Mouse (Mus musculus): ENCODE data around the gene Fam83c.

Gene Fam83c

DNA sequence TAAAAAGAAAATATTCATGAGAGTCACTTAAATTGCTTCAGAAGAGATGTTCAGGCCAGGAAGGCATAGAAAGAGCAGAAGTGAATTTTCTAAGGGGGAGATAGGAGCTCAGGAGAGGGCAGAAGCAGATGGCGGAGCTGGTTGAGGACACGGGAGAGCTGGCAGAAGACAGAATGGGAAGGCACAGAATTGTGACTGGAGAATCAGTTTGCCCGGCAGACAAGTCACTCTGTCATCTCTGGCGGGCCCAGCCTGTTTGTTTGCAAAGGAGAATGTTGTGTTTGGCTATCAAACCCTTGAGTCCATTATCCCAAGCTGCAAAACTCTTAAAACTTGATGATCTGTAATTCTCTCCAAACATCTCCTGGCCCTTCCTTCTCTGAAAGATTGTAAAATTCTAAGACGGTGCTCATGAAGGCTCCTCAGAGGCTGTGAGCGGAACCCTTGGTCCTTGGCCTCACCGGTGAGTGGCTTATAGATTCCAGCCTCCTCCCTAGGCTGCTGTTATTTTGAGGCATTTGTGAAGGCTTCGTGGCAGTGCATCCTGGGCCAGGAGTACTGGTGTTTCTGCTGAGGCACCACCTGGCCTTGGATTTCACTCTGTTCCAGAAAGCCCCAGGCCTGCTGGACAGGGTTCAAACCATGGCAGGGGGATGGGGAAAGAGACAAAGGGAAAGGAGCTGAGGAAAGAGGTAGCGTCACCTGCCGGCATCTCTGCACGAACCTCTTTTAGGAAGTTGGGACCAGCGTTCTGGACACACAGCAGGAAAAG lies 39.8 kb downstream of the Fam83c start:
- DNase-seq = no peak

DNA sequence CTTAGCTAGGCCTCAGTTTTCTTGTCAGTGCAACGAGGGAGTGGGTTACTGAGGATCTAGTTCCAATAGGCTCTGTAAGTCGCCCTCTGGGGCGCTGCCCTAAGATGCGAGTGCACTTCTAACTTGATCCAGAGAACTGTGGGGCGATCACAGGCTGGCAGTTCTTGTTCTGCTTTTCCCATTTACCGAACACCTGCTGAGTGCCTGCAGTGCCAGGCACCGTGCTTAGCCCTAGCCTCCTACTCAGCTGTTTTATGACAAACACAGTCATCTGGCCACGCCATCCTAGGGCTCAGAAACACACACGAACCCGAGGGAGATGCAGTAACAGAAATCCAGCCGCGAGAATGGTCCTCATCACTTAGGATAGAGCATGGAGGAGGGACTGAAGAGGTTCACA lies 41.8 kb downstream of the Fam83c start:
- no peak for DNase-seq

DNA sequence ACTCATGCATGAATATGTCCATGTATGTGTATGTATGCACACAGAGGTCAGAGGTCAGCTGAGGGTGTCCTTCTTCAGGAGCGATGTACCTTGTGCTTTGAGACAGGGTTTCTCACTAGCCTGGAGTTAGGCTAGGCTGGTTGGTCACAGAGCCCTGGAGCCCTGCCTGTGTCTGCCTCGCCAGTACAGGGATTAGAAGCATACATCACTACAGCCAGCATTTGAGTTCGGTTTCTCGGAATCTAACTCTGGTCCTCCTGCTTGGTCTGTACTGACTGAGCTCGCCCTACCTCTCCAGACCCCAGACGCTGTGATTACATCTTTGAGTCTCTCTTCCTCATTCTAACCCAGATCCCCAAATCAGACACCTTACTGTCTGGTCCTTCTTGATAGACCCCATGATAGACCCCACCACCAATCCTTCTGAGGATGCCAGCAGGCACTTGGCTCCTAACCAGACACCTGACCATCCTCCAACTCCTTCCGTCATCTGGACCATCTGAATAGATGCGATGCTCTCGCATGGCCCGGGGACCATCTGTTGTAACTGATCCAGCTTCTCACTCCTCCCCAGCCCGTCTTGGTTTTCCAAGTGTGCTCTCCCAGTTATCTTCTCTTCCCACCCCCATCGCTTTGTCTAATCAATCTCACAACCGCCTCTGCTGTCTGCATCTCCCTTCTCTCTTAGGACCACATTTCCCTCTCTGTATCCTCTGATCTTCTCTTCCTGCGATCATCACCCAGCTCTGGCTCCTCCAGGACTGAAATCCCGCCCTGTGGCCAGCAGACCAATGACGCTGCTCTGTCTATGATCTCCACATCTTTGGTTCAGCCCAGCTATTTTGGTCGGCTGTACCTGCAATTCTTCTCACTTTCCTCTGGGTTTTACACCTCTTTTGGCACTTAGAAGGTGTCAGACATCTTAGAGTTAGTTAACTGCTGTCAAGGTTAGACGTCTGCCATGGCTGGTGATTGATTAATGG lies 46.4 kb downstream of the Fam83c start:
- no peak for DNase-seq

DNA sequence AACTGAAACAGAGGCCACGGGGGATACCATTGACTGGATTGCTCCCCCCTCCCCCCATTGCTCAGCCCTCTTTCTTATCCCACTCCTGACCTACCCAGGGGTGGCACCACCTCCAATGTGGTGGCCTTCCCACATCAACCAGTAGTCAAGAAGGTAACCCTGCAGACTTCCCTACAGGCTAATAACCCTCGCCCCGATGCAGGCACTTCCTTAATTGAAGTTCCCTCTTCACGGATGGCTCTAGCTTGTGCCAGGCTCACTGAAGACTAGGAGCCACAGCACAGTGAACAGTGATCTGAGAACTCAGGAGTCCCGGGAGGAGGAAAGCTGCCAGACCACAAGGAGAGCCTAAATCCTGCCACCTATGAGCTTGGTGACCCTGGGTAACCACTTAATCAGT lies 47.7 kb downstream of the Fam83c start:
- DNase-seq = no peak

DNA sequence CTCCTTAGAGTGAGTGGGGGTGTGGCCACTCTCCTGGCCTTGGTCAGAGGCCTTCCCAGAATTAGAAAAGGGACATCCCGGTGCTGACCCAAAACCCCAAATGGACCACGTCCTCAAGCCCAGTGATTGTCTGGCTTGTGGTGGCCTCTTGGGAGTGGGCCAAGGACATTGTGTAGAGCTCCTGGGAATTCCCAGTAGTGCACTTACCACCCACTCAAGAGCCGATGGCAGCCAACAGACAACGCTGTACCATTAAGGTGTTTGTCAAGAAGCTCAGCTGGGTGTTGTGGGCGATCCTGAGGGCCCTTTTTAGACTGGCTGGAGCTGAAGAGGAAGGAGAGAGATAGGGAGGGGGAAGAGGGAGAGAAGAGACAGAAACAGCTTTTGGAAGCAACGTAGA lies 50.1 kb downstream of the Fam83c start:
- no peak for DNase-seq

DNA sequence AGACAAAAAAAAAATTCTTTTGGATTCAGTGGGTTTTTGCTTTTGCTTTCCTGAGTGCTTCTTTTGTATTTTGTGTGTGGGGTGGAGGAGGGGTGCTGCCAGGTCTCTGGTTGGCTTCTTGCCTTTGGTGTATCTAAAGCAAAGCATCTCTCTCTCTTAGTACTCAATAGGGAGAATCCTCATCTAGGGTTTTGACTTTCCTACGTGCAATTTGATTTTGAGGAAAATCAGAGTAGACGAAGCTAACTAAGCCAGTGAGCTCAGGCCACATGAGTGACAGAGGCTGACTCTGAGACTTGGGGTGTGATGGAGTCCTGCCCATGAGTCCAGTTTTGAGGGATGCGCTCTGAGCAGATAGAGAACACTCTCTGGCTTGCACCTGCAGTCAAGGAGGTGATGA lies 55.1 kb downstream of the Fam83c start:
- no peak for DNase-seq

DNA sequence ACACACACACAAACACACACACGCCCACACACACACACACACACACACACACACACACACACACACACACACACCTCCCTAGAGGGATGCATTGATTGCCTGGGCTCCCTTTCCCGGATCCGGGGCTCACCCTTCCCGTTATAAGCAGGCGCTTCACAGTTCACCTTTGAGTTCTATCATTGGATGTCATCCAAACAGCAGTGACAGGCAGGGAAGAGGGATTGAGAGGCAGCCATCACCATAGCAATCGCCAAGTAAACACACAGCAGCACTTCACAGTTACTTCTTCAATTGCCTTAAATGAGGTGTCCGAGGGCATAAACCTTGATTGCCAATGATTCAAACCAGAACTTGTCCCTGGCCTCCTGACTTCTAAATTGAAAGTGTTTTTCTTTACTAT lies 55.6 kb downstream of the Fam83c start:
- no peak for DNase-seq

DNA sequence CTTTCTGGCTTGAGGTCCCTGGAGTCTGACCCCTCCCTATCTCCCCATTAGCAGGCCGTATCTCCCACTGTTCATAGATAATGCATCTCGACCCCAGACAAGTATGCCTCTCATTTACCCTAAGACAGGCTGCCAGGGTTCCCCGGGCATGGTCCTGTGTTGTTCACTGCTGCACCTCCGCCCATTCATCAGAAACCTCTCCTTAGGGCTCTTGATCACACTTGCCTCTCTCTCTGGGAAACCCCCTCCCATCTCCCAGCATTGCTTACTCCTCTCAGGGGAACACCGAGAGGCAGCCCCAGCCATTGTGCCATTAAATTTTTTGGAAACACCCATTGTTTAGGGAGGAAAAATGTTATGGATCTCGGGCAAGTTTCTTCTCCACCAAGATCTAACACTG lies 56.6 kb downstream of the Fam83c start:
- no peak for DNase-seq

DNA sequence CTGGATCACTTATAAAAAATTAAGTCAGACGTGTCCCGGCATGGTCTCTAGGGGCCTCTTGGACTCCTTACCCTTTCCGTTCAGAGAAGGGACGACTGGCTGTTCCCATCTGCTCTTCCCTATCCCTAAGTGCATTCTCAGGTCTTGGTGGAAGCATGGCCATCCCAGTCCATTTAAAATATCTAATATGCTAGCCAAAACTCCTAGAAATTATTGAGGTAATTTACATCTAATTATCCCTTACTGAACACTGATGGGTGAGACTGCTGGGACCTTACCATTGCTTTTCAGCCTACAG lies 57.0 kb downstream of the Fam83c start:
- no peak for DNase-seq
